Mouse (Mus musculus) lung, postnatal 0 days (tissue): Measurements from ENCODE around the gene Hmgb3.

Experiments used
- CTCF ChIP-seq: IDR thresholded peaks from 2 replicates; pipeline ENCODE4 v1.5.1; 2016; ENCODE audit warnings: antibody characterized with exemption, mild to moderate bottlenecking
- EP300 ChIP-seq: IDR thresholded peaks from 2 replicates; pipeline ENCODE4 v1.6.1; 2016; ENCODE audit warnings: antibody characterized with exemption, mild to moderate bottlenecking, control low read depth

- no peak for TF ChIP-seq CTCF
- no peak for TF ChIP-seq EP300
Observed at GRCm38 (mm10) chrX:71540821-71541510, 14.8 kb upstream of the Hmgb3 start.
